Comparison of ENCODE assay signal across 10 mouse cellular contexts in genomic region chr7:81825381-81825780, GRCm38 (mm10). TPM values are rescaled to one million over a fixed set of nuclear protein-coding genes. Genes with fewer than 3 reads are reported as not detected.
DNase-seq lines count a peak whose midpoint lies in the region; ATAC-seq and TF ChIP-seq lines count a peak whose summit lies in the region.
"Had no signal": no experiment of that assay in that cellular context is flagged by ENCODE, and none has a peak within 500 bp of the region (broad histone marks: within the 10 kb centered on the region; RNA-seq: fewer than 3 reads in every experiment).

No protein-coding gene starts in this region.

- peaks cover 68% of the 10 kb centered on the region for H3K79me2 ChIP-seq in myocyte (ENCODE audit: control insufficient read depth, insufficient read depth)

- H3ac ChIP-seq in myocyte (ENCODE audit: control insufficient read depth, insufficient read length): no peak overlapping the region

- no peaks in the 10 kb centered on the region for H3K9me3 ChIP-seq in lung, embryonic 14.5 days (ENCODE audit: low read depth, low read length)
- no peaks in the 10 kb centered on the region for H3K9me3 ChIP-seq in hindbrain, postnatal 0 days (ENCODE audit: low read length)

- no peak for ATAC-seq in cerebellum, adult (ENCODE audit: insufficient number of reproducible peaks, low FRiP score, low TSS enrichment)
- no peak for ATAC-seq in lung, embryonic 14.5 days (ENCODE audit: insufficient read depth)
- no peak for ATAC-seq in hindbrain, postnatal 0 days

- H3K4me3 ChIP-seq in lung, embryonic 14.5 days (ENCODE audit: low read depth, low read length): no peak overlapping the region
- no peak overlapping the region for H3K4me3 ChIP-seq in hindbrain, postnatal 0 days (ENCODE audit: low read length)
- no peak overlapping the region for H3K4me3 ChIP-seq in myocyte

- H3K9ac ChIP-seq in lung, embryonic 14.5 days: no peak overlapping the region
- no peak overlapping the region for H3K9ac ChIP-seq in hindbrain, postnatal 0 days (replicated peaks; ENCODE audit: low read length)

- peak; percentile 57 to 60 for DNase-seq in cerebellum, postnatal 10 days
- DNase-seq in lung, embryonic 14.5 days: peak; percentile 62
- no peak for DNase-seq in lung, postnatal 36 days
- DNase-seq in hindbrain, postnatal 0 days (ENCODE audit: low spot score): peak; percentile 31
- no peak for DNase-seq in urinary bladder, adult 2 months (ENCODE audit: low spot score)
- DNase-seq in urinary bladder, postnatal 25 days (ENCODE audit: low spot score): no peak
- DNase-seq: embryo, embryonic 11 days had no signal

- no peak overlapping the region for H3K27ac ChIP-seq in lung, embryonic 14.5 days (ENCODE audit: low read depth)
- no peak overlapping the region for H3K27ac ChIP-seq in hindbrain, postnatal 0 days

- H3K4me2 ChIP-seq in lung, embryonic 14.5 days: 0 out of 2 replicates have a peak overlapping the region, but pooled peaks have one; percentile 31
- H3K4me2 ChIP-seq in hindbrain, postnatal 0 days (ENCODE audit: low read depth, low read length): peak overlapping the region; percentile 81
- peak overlapping the region; percentile 61 for H3K4me2 ChIP-seq in myocyte (ENCODE audit: low read depth)

- peaks cover 11% of the 10 kb centered on the region for H3K4me1 ChIP-seq in lung, embryonic 14.5 days (ENCODE audit: insufficient read depth)
- H3K4me1 ChIP-seq in hindbrain, postnatal 0 days (ENCODE audit: insufficient read depth, low read length): peaks cover 25% of the 10 kb centered on the region

- WGBS in lung, embryonic 14.5 days: 27% methylated on average over 3 of the region's 3 CpGs
- 13% methylated on average over 3 of the region's 3 CpGs for WGBS in hindbrain, postnatal 0 days

- no peaks in the 10 kb centered on the region for H3K36me3 ChIP-seq in lung, embryonic 14.5 days (ENCODE audit: insufficient read depth)
- no peaks in the 10 kb centered on the region for H3K36me3 ChIP-seq in hindbrain, postnatal 0 days (ENCODE audit: insufficient read depth, low read length)
- peaks cover 5% of the 10 kb centered on the region for H3K36me3 ChIP-seq in myocyte (ENCODE audit: control insufficient read depth, insufficient read depth)

- H3K27me3 ChIP-seq in lung, embryonic 14.5 days (ENCODE audit: insufficient read depth, low read length): no peaks in the 10 kb centered on the region
- no peaks in the 10 kb centered on the region for H3K27me3 ChIP-seq in hindbrain, postnatal 0 days (ENCODE audit: insufficient read depth, low read length)
- no peaks in the 10 kb centered on the region for H3K27me3 ChIP-seq in myocyte (ENCODE audit: control insufficient read depth, insufficient read depth, insufficient read length)

- TF ChIP-seq CTCF in lung, embryonic 14.5 days (IDR thresholded peaks at IDR 0.05; ENCODE audit: low read depth): no peak
- TF ChIP-seq CTCF in hindbrain, postnatal 0 days (IDR thresholded peaks at IDR 0.05; ENCODE audit: low read depth): no peak

- no peak for TF ChIP-seq POLR2A in myocyte (IDR thresholded peaks at IDR 0.05; ENCODE audit: insufficient read length, low read depth)

TF ChIP-seq in myocyte, 11 proteins besides CTCF, POLR2A, EP300 and RAD21:
- no peak for TF ChIP-seq CEBPB (IDR thresholded peaks at IDR 0.05; ENCODE audit: insufficient read depth, poor library complexity, severe bottlenecking)
- no peak for TF ChIP-seq MYOG (IDR thresholded peaks at IDR 0.05; ENCODE audit: control insufficient read depth in 1 of 3, insufficient read depth in 1 of 3, insufficient read length in 2 of 3, low read depth in 2 of 3)
- no peak for TF ChIP-seq MYOD1 (IDR thresholded peaks at IDR 0.05; ENCODE audit: control insufficient read depth in 1 of 3, insufficient read length in 2 of 3, low read depth in 2 of 3)
- TF ChIP-seq TCF12 (IDR thresholded peaks at IDR 0.05; ENCODE audit: insufficient read depth, poor library complexity, severe bottlenecking): no peak
- TF ChIP-seq POLR2AphosphoS2 (IDR thresholded peaks at IDR 0.05; ENCODE audit: insufficient read length, low read depth): no peak
- TF ChIP-seq USF1 (IDR thresholded peaks at IDR 0.05; ENCODE audit: low read depth): no peak
- no peak for TF ChIP-seq SRF (IDR thresholded peaks at IDR 0.05; ENCODE audit: control insufficient read depth, insufficient read length, low read depth)
- TF ChIP-seq E2F4 (IDR thresholded peaks at IDR 0.05; ENCODE audit: insufficient read depth): no peak
- TF ChIP-seq MAX (IDR thresholded peaks at IDR 0.05; ENCODE audit: low read depth): no peak

RNA-seq across cellular contexts. Expression of gene Btbd1, which starts 3.9 kb away (rescaled TPM):
- polyA plus RNA-seq in lung, embryonic 14.5 days (2014; fragmentation: Nextera tagmentation; extraction: Ambion mirVana): 81.8 and 92.3 TPM in 2 replicates
- 93.0 and 100 TPM in 2 replicates for total RNA-seq in hindbrain, postnatal 0 days (2014; rRNA removed)
- 86.3 and 86.8 TPM in 2 replicates for polyA plus RNA-seq in hindbrain, postnatal 0 days (2015; fragmentation: Nextera tagmentation; extraction: Ambion mirVana)
- polyA plus RNA-seq in myocyte (2012; fragmentation: generic; extraction: Trizol): 66.6 TPM
- 54.1 and 60.4 TPM in 2 replicates for polyA plus RNA-seq in urinary bladder, adult 2 months (2012; rRNA removed)

RNA-seq across cellular contexts. Expression of gene Gm10160, which starts 30.2 kb away (rescaled TPM):
- not detected in 2 replicates for polyA plus RNA-seq in lung, embryonic 14.5 days (2014; fragmentation: Nextera tagmentation; extraction: Ambion mirVana)
- not detected in 2 replicates for total RNA-seq in hindbrain, postnatal 0 days (2014; rRNA removed)
- polyA plus RNA-seq in hindbrain, postnatal 0 days (2015; fragmentation: Nextera tagmentation; extraction: Ambion mirVana): not detected in 2 replicates
- polyA plus RNA-seq in myocyte (2012; fragmentation: generic; extraction: Trizol): not detected
- polyA plus RNA-seq in urinary bladder, adult 2 months (2012; rRNA removed): not detected in 2 replicates
- total RNA-seq: hematopoietic stem cell, adult 5-6 weeks had no signal

RNA-seq across cellular contexts. Expression of gene Tm6sf1, which starts 33.4 kb away (rescaled TPM):
- 16.0 and 17.5 TPM in 2 replicates for polyA plus RNA-seq in lung, embryonic 14.5 days (2014; fragmentation: Nextera tagmentation; extraction: Ambion mirVana)
- 17.3 and 25.7 TPM in 2 replicates for total RNA-seq in hindbrain, postnatal 0 days (2014; rRNA removed)
- 12.4 and 12.7 TPM in 2 replicates for polyA plus RNA-seq in hindbrain, postnatal 0 days (2015; fragmentation: Nextera tagmentation; extraction: Ambion mirVana)
- 11.4 TPM for polyA plus RNA-seq in myocyte (2012; fragmentation: generic; extraction: Trizol)
- 15.2 and 21.4 TPM in 2 replicates for polyA plus RNA-seq in urinary bladder, adult 2 months (2012; rRNA removed)

RNA-seq across cellular contexts. Expression of gene 3110040N11Rik, which starts 36.1 kb away (rescaled TPM):
- 45.3 and 49.9 TPM in 2 replicates for polyA plus RNA-seq in lung, embryonic 14.5 days (2014; fragmentation: Nextera tagmentation; extraction: Ambion mirVana)
- 26.2 and 41.8 TPM in 2 replicates for total RNA-seq in hindbrain, postnatal 0 days (2014; rRNA removed)
- polyA plus RNA-seq in hindbrain, postnatal 0 days (2015; fragmentation: Nextera tagmentation; extraction: Ambion mirVana): 43.4 and 48.9 TPM in 2 replicates
- 28.6 TPM for polyA plus RNA-seq in myocyte (2012; fragmentation: generic; extraction: Trizol)
- 43.1 and 51.5 TPM in 2 replicates for polyA plus RNA-seq in urinary bladder, adult 2 months (2012; rRNA removed)

Comparison
In these comparisons a context has a peak if more than half of its experiments do, and no peak if none do; other contexts are left out.
1. DNase-seq: peak in cerebellum, postnatal 10 days (2 of 2), lung, embryonic 14.5 days (single experiment) and hindbrain, postnatal 0 days (single experiment); none in lung, postnatal 36 days (single experiment), urinary bladder, adult 2 months (single experiment) and urinary bladder, postnatal 25 days (single experiment).
2. H3K4me2 ChIP-seq: peak in every context shown above with its lines; median percentile 81 in hindbrain, postnatal 0 days; 61 in myocyte; 31 in lung, embryonic 14.5 days.